Mouse (Mus musculus): Measurements from ENCODE around the gene Gm4491. TPM values are rescaled to one million over a fixed set of nuclear protein-coding genes. Genes with fewer than 3 reads are reported as not detected.

The Gm4491 gene
- total and polyA plus RNA-seq, 3 experiments = not detected

GRCm38 (mm10) chr14:57090001-57090400, 25.7 kb downstream of the Gm4491 start:
- Histone ChIP-seq H3K9me3 (replicated peaks; ENCODE audit: low read length) (no peaks in the 10 kb centered on the region), H3K4me1 (ENCODE audit: control insufficient read depth in 1 of 2, insufficient read depth in 2 of 2) (no peaks in the 10 kb centered on the region), H3K79me2 (replicated peaks; ENCODE audit: control insufficient read depth, extremely low read depth, insufficient read depth, poor library complexity, severe bottlenecking) (no peaks in the 10 kb centered on the region), H3K36me3 (replicated peaks in 1 of 2; ENCODE audit: control insufficient read depth in 1 of 2, insufficient read depth in 1 of 2, low read length in 1 of 2) (no peaks in the 10 kb centered on the region), H3K4me2 (ENCODE audit: insufficient read depth, low read depth, poor library complexity, severe bottlenecking) (no peak overlapping the region), H3K27ac (ENCODE audit: insufficient read depth, low read depth) (no peak overlapping the region), H3K4me3 (replicated peaks in 1 of 3; ENCODE audit: low read depth in 2 of 3, low read length in 2 of 3, poor library complexity in 1 of 3) (no peak overlapping the region), H3K27me3 (replicated peaks) (no peaks in the 10 kb centered on the region), H3K9ac (ENCODE audit: insufficient read depth, low read depth) (no peak overlapping the region)
- no peak for TF ChIP-seq JUND (conservative IDR thresholded peaks at IDR 0.05; ENCODE audit: low read depth, low read length)
- no peak for TF ChIP-seq CHD2 (IDR thresholded peaks at IDR 0.05; ENCODE audit: low read length)
- no peak for TF ChIP-seq EP300 (IDR thresholded peaks at IDR 0.05; ENCODE audit: low read length)
- no peak for TF ChIP-seq ZNF384 (IDR thresholded peaks at IDR 0.05; ENCODE audit: low read depth, low read length)
- no peak for TF ChIP-seq TBP (conservative IDR thresholded peaks at IDR 0.05; ENCODE audit: low read depth, low read length)
- TF ChIP-seq POLR2A (IDR thresholded peaks at IDR 0.05; ENCODE audit: low read depth, low read length) = no peak
- TF ChIP-seq GABPA (IDR thresholded peaks at IDR 0.05; ENCODE audit: insufficient replicate concordance, low read depth, low read length) = no peak
- no peak for TF ChIP-seq JUN (IDR thresholded peaks at IDR 0.05; ENCODE audit: insufficient read depth, low read depth, low read length)
- TF ChIP-seq RCOR1 (conservative IDR thresholded peaks at IDR 0.05; ENCODE audit: low read depth, low read length) = no peak
- no peak for TF ChIP-seq ELF1 (IDR thresholded peaks at IDR 0.05; ENCODE audit: low read depth, low read length)
- no peak for TF ChIP-seq PAX5 (IDR thresholded peaks at IDR 0.05; ENCODE audit: low read length)
- TF ChIP-seq HCFC1 (IDR thresholded peaks at IDR 0.05; ENCODE audit: low read depth, low read length) = no peak
- TF ChIP-seq IRF4 (IDR thresholded peaks at IDR 0.05; ENCODE audit: low read depth, low read length) = no peak
- TF ChIP-seq SMC3 (IDR thresholded peaks at IDR 0.05; ENCODE audit: low read depth, low read length) = no peak
- TF ChIP-seq ZC3H11A (IDR thresholded peaks at IDR 0.05; ENCODE audit: low read depth, low read length) = no peak
- TF ChIP-seq ZMIZ1 (IDR thresholded peaks at IDR 0.05; ENCODE audit: low read depth, low read length) = no peak
- TF ChIP-seq MAZ (IDR thresholded peaks at IDR 0.05; ENCODE audit: low read depth, low read length) = no peak
- TF ChIP-seq NELFE (IDR thresholded peaks at IDR 0.05; ENCODE audit: low read depth, low read length) = no peak
- no peak for TF ChIP-seq USF1 (IDR thresholded peaks at IDR 0.05; ENCODE audit: low read depth, low read length)
- TF ChIP-seq RAD21 (IDR thresholded peaks at IDR 0.05; ENCODE audit: low read depth, low read length) = no peak
- no peak for DNase-seq (ENCODE audit: extremely low read depth)
- dilution Hi-C loops (cut with MboI; ENCODE audit: extremely low pct_ligation_motif_present, extremely low pct_unique_long_range_greater_than_20kb, low sequenced_read_pairs) (no loop called here), in situ Hi-C loops (cut with MboI; ENCODE audit: low pct_ligation_motif_present, low pct_unique_long_range_greater_than_20kb, low sequenced_read_pairs) (no loop called here)

DNA sequence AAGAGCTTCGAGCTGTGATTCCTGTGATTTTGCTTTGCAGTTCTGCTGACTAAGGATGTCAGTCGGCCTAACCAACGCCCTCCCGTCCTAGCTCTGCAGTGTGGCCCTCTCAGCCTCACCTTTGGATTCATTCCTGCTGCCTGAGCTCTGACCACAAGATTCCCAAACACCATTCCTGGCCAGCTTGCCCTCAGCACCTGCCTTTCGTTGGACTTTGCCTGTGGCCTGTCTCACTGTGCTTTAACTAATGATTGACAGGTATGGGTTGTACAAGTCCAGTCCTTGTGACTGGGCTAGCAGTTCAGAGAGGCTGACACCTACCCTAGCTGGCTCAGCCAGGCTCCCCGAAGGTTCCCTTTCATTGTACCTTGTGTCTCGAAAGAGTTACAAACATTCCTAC, 26.6 kb downstream of the Gm4491 start:
- Histone ChIP-seq H3K9ac (ENCODE audit: insufficient read depth, low read depth) (no peak overlapping the region), H3K4me2 (ENCODE audit: insufficient read depth, low read depth, poor library complexity, severe bottlenecking) (no peak overlapping the region), H3K36me3 (replicated peaks in 1 of 2; ENCODE audit: control insufficient read depth in 1 of 2, insufficient read depth in 1 of 2, low read length in 1 of 2) (no peaks in the 10 kb centered on the region), H3K4me3 (replicated peaks in 1 of 3; ENCODE audit: low read depth in 2 of 3, low read length in 2 of 3, poor library complexity in 1 of 3) (no peak overlapping the region), H3K79me2 (replicated peaks; ENCODE audit: control insufficient read depth, extremely low read depth, insufficient read depth, poor library complexity, severe bottlenecking) (no peaks in the 10 kb centered on the region), H3K4me1 (ENCODE audit: control insufficient read depth in 1 of 2, insufficient read depth in 2 of 2) (no peaks in the 10 kb centered on the region), H3K9me3 (replicated peaks; ENCODE audit: low read length) (no peaks in the 10 kb centered on the region), H3K27me3 (replicated peaks) (no peaks in the 10 kb centered on the region), H3K27ac (ENCODE audit: insufficient read depth, low read depth) (no peak overlapping the region)
- in situ Hi-C loops (cut with MboI; ENCODE audit: low pct_ligation_motif_present, low pct_unique_long_range_greater_than_20kb, low sequenced_read_pairs) (no loop called here), dilution Hi-C loops (cut with MboI; ENCODE audit: extremely low pct_ligation_motif_present, extremely low pct_unique_long_range_greater_than_20kb, low sequenced_read_pairs) (no loop called here)
- TF ChIP-seq HCFC1 (IDR thresholded peaks at IDR 0.05; ENCODE audit: low read depth, low read length) (no peak), MAX (IDR thresholded peaks at IDR 0.05; ENCODE audit: low read length) (no peak), RAD21 (IDR thresholded peaks at IDR 0.05; ENCODE audit: low read depth, low read length) (no peak), MAFK (IDR thresholded peaks at IDR 0.05; ENCODE audit: insufficient replicate concordance, low read length) (no peak), NRF1 (IDR thresholded peaks at IDR 0.05; ENCODE audit: low read depth, low read length) (no peak), EP300 (IDR thresholded peaks at IDR 0.05; ENCODE audit: low read length) (no peak)
- no peak for DNase-seq (ENCODE audit: extremely low read depth)

Data from CH12.LX (cell line).